In genomic region chr17:31519946-31520838, GRCm38 (mm10) we compare ENCODE assay signal across 8 mouse cellular contexts. TPM values are rescaled to one million over a fixed set of nuclear protein-coding genes. Genes with fewer than 3 reads are reported as not detected.
DNase-seq lines count a peak whose midpoint lies in the region; ATAC-seq lines count a peak whose summit lies in the region.

Gene Wdr4 (minus strand): TSS chr17:31519980.
Gene Ndufv3 (plus strand): TSS chr17:31520115.

- H3K27me3 ChIP-seq in hindbrain, embryonic 15.5 days = no peaks in the 10 kb centered on the region

- peak; percentile 99 for DNase-seq in T-cell, adult 2 months (ENCODE audit: low spot score)
- peak; percentile 98 to 99 for DNase-seq in cerebellum, postnatal 36 days
- DNase-seq in frontal cortex, postnatal 36 days (ENCODE audit: low spot score in 2 of 2) = peak; percentile 95 to 99
- DNase-seq in left cerebral cortex, adult 11 months (ENCODE audit: low spot score) = peak; percentile 99
- DNase-seq in lung, postnatal 4 days = peak; percentile 99
- DNase-seq in retina, postnatal 7 days (ENCODE audit: low read depth, low spot score) = peak; percentile 100
- peak; percentile 91 for DNase-seq in urinary bladder, adult 2 months (ENCODE audit: low spot score)

- peaks cover 44% of the 10 kb centered on the region for H3K4me1 ChIP-seq in hindbrain, embryonic 15.5 days (replicated peaks)

- peak; percentile 97 for ATAC-seq in hindbrain, embryonic 15.5 days (ENCODE audit: low FRiP score, low read depth)

- H3K9ac ChIP-seq in hindbrain, embryonic 15.5 days = peak within 1 kb of the TSS; percentile 68

- H3K4me3 ChIP-seq in hindbrain, embryonic 15.5 days = peak within 1 kb of the TSS; percentile 66

- WGBS in hindbrain, embryonic 15.5 days = under 1% methylated on average over 45 of the region's 45 CpGs

- H3K4me2 ChIP-seq in hindbrain, embryonic 15.5 days = peak within 1 kb of the TSS; percentile 63

- no peaks in the 10 kb centered on the region for H3K9me3 ChIP-seq in hindbrain, embryonic 15.5 days

- 0 out of 2 replicates have a peak, but pooled peaks cover 3% of the 10 kb centered on the region for H3K36me3 ChIP-seq in hindbrain, embryonic 15.5 days

- peak within 1 kb of the TSS; percentile 90 for H3K27ac ChIP-seq in hindbrain, embryonic 15.5 days (replicated peaks)

RNA-seq across cellular contexts. Expression of gene Wdr4, which starts in this region (rescaled TPM):
- 37.2 and 38.1 TPM in 2 replicates for polyA plus RNA-seq in hindbrain, embryonic 15.5 days (2015; fragmentation: Nextera tagmentation; extraction: Ambion mirVana)
- polyA plus RNA-seq in urinary bladder, adult 2 months (2012; rRNA removed) = 20.5 and 26.7 TPM in 2 replicates

RNA-seq across cellular contexts. Expression of gene Ndufv3, which starts in this region (rescaled TPM):
- 445 and 471 TPM in 2 replicates for polyA plus RNA-seq in hindbrain, embryonic 15.5 days (2015; fragmentation: Nextera tagmentation; extraction: Ambion mirVana)
- 219 and 221 TPM in 2 replicates for polyA plus RNA-seq in urinary bladder, adult 2 months (2012; rRNA removed)

Comparison
In these comparisons a context has a peak if more than half of its experiments do, and no peak if none do; other contexts are left out.
1. Peak in every context shown above with its lines: DNase-seq, ATAC-seq, H3K4me3 ChIP-seq and H3K27ac ChIP-seq.